Mouse (Mus musculus): ENCODE results near the gene Foxk1. TPM values are rescaled to one million over a fixed set of nuclear protein-coding genes. Genes with fewer than 3 reads are reported as not detected.
A peak's percentile ranks its signal among the peaks of the same experiment; 100 is the strongest.

Foxk1 gene
- polyA plus RNA-seq, 1 experiment from 2014 or later, result 3.1 TPM

DNA sequence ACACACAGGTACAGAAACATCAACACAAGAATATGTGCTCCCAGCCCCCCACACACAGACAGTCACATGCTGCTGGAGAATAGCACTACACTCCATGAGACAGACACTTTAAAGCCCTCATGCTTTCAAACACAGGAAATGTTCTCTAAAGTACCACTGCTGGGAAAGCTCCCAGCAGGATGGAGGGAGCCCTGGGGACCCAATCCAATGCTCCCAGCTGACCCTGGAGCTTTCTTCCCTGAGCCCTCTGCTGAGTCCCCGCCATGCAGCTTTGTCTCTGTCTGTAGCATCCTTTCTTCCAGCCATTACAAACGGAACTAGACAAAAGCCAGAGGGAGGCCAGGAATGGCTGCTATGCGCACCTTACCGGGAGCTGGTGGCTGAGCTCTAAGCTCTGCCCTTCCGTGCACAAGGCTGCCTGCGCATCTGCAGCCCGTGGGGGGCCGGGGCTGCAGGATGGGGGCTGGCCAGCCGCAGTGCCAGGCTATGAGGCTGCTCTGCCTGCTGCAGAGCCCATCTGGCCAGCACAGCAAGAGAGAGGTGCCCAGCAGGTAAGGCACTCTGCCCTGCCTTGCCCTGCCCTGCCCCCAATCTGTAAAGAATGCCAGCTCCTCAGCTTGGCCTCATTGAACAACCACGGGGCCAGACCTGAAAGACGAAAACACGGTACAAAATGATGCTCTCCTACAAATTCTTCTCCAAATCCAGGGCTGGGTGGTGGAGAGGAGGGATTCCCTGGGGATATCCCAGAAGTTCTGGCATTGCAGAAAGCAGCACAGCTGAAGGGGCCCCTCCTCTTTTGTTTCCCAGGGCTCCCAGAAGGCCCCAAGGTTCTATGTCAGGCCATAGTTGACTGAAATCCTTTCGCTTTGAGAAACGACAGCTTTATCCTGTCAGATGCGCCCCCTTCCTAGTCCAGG, 108.1 kb downstream of the Foxk1 start:
- 7% methylated on average over 15 of the region's 15 CpGs for WGBS
- H3K4me3 ChIP-seq (ENCODE audit: low read length), result peak overlapping the region; percentile 35
- H3K27me3 ChIP-seq (replicated peaks; ENCODE audit: control insufficient read depth, insufficient read depth, low read length), result no peaks in the 10 kb centered on the region
- peak overlapping the region; percentile 70 for H3K9ac ChIP-seq (ENCODE audit: low read depth, low read length)
- no peaks in the 10 kb centered on the region for H3K9me3 ChIP-seq (ENCODE audit: control insufficient read depth, low read length)
- H3K27ac ChIP-seq (ENCODE audit: low read depth, low read length), result peak overlapping the region; percentile 90
- H3K4me2 ChIP-seq (ENCODE audit: low read length), result peak overlapping the region; percentile 60
- peaks cover 6% of the 10 kb centered on the region; the same call in 1 of the 2 replicates for H3K36me3 ChIP-seq (ENCODE audit: control insufficient read depth, insufficient read depth, low read length)
- peaks cover 25% of the 10 kb centered on the region for H3K4me1 ChIP-seq (ENCODE audit: control insufficient read depth, insufficient read depth, low read depth, low read length)
- peak; percentile 76 for ATAC-seq

- Histone ChIP-seq H3K4me3 (ENCODE audit: low read length) (no peak overlapping the region), H3K27ac (ENCODE audit: low read depth, low read length) (peak overlapping the region; percentile 90), H3K9me3 (ENCODE audit: control insufficient read depth, low read length) (no peaks in the 10 kb centered on the region), H3K36me3 (ENCODE audit: control insufficient read depth, insufficient read depth, low read length) (peaks cover 6% of the 10 kb centered on the region; the same call in 1 of the 2 replicates), H3K4me2 (ENCODE audit: low read length) (peak overlapping the region; percentile 60), H3K27me3 (replicated peaks; ENCODE audit: control insufficient read depth, insufficient read depth, low read length) (no peaks in the 10 kb centered on the region), H3K4me1 (ENCODE audit: control insufficient read depth, insufficient read depth, low read depth, low read length) (peaks cover 25% of the 10 kb centered on the region), H3K9ac (ENCODE audit: low read depth, low read length) (peak overlapping the region; percentile 70)
- peak; percentile 53 for ATAC-seq
- 44% methylated on average over 7 of the region's 7 CpGs for WGBS
Observed at GRCm38 (mm10) chr5:142510061-142510414, 108.7 kb downstream of the Foxk1 start.

Other genes with a start within 250 kb of the Foxk1 start
- 12.3 and 13.7 TPM in 2 replicates for gene Ap5z1, start 62.4 kb downstream of the Foxk1 start, polyA plus RNA-seq (2015; fragmentation: Nextera tagmentation; extraction: Ambion mirVana)
- 0.15 and 0.16 TPM in 2 replicates for gene Papolb, start 128.6 kb downstream of the Foxk1 start, polyA plus RNA-seq (2015; fragmentation: Nextera tagmentation; extraction: Ambion mirVana)
- 24.3 and 25.0 TPM in 2 replicates for gene Radil, start 149.6 kb downstream of the Foxk1 start, polyA plus RNA-seq (2015; fragmentation: Nextera tagmentation; extraction: Ambion mirVana)
- gene Mmd2, start 207.3 kb downstream of the Foxk1 start, polyA plus RNA-seq (2015; fragmentation: Nextera tagmentation; extraction: Ambion mirVana), result 83.8 and 110 TPM in 2 replicates
- gene Wipi2, start 226.2 kb downstream of the Foxk1 start, polyA plus RNA-seq (2015; fragmentation: Nextera tagmentation; extraction: Ambion mirVana), result 36.8 and 42.0 TPM in 2 replicates

All from hindbrain, embryonic 16.5 days (tissue).